Mouse (Mus musculus) heart, embryonic 15.5 days (tissue): ENCODE data around the gene Sar1b. TPM values are rescaled to one million over a fixed set of nuclear protein-coding genes. Genes with fewer than 3 reads are reported as not detected.
"Not testable (repeated sequence)": the region's sequence is repeated elsewhere in the genome, so short reads cannot be mapped to it uniquely, and the experiment has no call there.

Experiments
- ATAC-seq: fragments of 200-750 bp; cut with Nextera tagmentation; replicated peaks from 2 replicates; pipeline ENCODE4 v1.8.0; 2017; ENCODE audit warnings: low read depth, moderate TSS enrichment; ENCODE audit not compliant: insufficient number of reproducible peaks, insufficient read depth, low FRiP score
- H3K27ac ChIP-seq: fragments of 300-500 bp; sonication (generic); 2 replicates; pipeline ENCODE4 v1.5.1; 2015; ENCODE audit warnings: mild to moderate bottlenecking, inconsistent platforms
- H3K27me3 ChIP-seq: fragments of 300-500 bp; sonication (generic); 2 replicates; pipeline ENCODE4 v1.6.1; 2015; ENCODE audit warnings: inconsistent platforms
- H3K36me3 ChIP-seq: fragments of 300-500 bp; sonication (generic); 2 replicates; pipeline ENCODE4 v1.6.1; 2015; ENCODE audit warnings: mild to moderate bottlenecking, inconsistent platforms
- H3K4me1 ChIP-seq: fragments of 300-500 bp; sonication (generic); replicated peaks from 2 replicates; pipeline ENCODE4 v1.6.1; 2015; ENCODE audit warnings: inconsistent platforms
- H3K4me2 ChIP-seq: fragments of 300-500 bp; sonication (generic); 2 replicates; pipeline ENCODE4 v1.6.1; 2015; ENCODE audit warnings: inconsistent platforms, mild to moderate bottlenecking, moderate library complexity
- H3K4me3 ChIP-seq: fragments of 300-500 bp; sonication (generic); 2 replicates; pipeline ENCODE4 v1.5.1; 2015; ENCODE audit warnings: mild to moderate bottlenecking, inconsistent platforms
- H3K9ac ChIP-seq: fragments of 300-500 bp; sonication (generic); 2 replicates; pipeline ENCODE4 v1.6.1; 2015; ENCODE audit warnings: mild to moderate bottlenecking, inconsistent platforms
- H3K9me3 ChIP-seq: fragments of 300-500 bp; sonication (generic); replicated peaks from 2 replicates; pipeline ENCODE4 v1.6.1; 2016; ENCODE audit warnings: inconsistent platforms
- WGBS: fragments of 180-500 bp; shearing (Covaris S2); methylation state at CpG from one replicate; pipeline ENCODE4 v1.1.7; 2015; ENCODE audit warnings: mixed read lengths; 5-methylcytosine and 5-hydroxymethylcytosine counted together
- polyA plus RNA-seq: library from polyadenylated mRNA; unstranded; fragments of >200 nt; fragmentation: Nextera tagmentation; extraction: Ambion mirVana; gene quantifications from 2 replicates; pipeline ENCODE4 v1.2.1, GENCODE M21; 2015

The Sar1b gene
- polyA plus RNA-seq, 1 experiment from 2014 or later = 137 TPM

GRCm38 (mm10) chr11:51780773-51781267 lies 17.3 kb downstream of the Sar1b start:
- H3K36me3 ChIP-seq = peaks cover 46% of the 10 kb centered on the region
- 73% methylated on average over 9 of the region's 9 CpGs for WGBS

GRCm38 (mm10) chr11:51782721-51783120 lies 19.2 kb downstream of the Sar1b start:
- Histone ChIP-seq H3K9ac (no peak overlapping the region), H3K36me3 (peaks cover 55% of the 10 kb centered on the region)

More at GRCm38 (mm10) chr11:51780773-51781267, 17.3 kb downstream of the Sar1b start:
- H3K27me3 ChIP-seq = no peaks in the 10 kb centered on the region
- H3K9ac ChIP-seq = no peak overlapping the region
- H3K9me3 ChIP-seq = no peaks in the 10 kb centered on the region
- no peak for ATAC-seq
- H3K4me2 ChIP-seq = no peak overlapping the region
- H3K4me1 ChIP-seq = peaks cover 3% of the 10 kb centered on the region; the same call in 1 of the 2 replicates
- no peak overlapping the region for H3K27ac ChIP-seq
- H3K4me3 ChIP-seq = no peak overlapping the region

GRCm38 (mm10) chr11:51785926-51786325 lies 22.4 kb downstream of the Sar1b start:
- ATAC-seq = no peak

More at GRCm38 (mm10) chr11:51782721-51783120, 19.2 kb downstream of the Sar1b start:
- no peaks in the 10 kb centered on the region for H3K27me3 ChIP-seq
- H3K4me3 ChIP-seq = no peak overlapping the region
- peaks cover 3% of the 10 kb centered on the region; the same call in 1 of the 2 replicates for H3K4me1 ChIP-seq
- H3K4me2 ChIP-seq = no peak overlapping the region
- ATAC-seq = no peak
- H3K9me3 ChIP-seq = no peaks in the 10 kb centered on the region
- no peak overlapping the region for H3K27ac ChIP-seq
- 84% methylated on average over 6 of the region's 6 CpGs for WGBS

GRCm38 (mm10) chr11:51789735-51790134 lies 26.2 kb downstream of the Sar1b start:
- ATAC-seq, H3K4me2 ChIP-seq, H3K27me3 ChIP-seq, H3K9ac ChIP-seq, H3K27ac ChIP-seq, H3K9me3 ChIP-seq, H3K4me3 ChIP-seq, H3K4me1 ChIP-seq: not testable (repeated sequence)
- H3K36me3 ChIP-seq = peaks cover 53% of the 10 kb centered on the region
- WGBS = 91% methylated on average over 4 of the region's 4 CpGs

More at GRCm38 (mm10) chr11:51785926-51786325, 22.4 kb downstream of the Sar1b start:
- no peaks in the 10 kb centered on the region for H3K27me3 ChIP-seq
- H3K4me3 ChIP-seq = no peak overlapping the region
- peaks cover 68% of the 10 kb centered on the region for H3K36me3 ChIP-seq
- 88% methylated on average over 6 of the region's 6 CpGs for WGBS
- peaks cover 3% of the 10 kb centered on the region; the same call in 1 of the 2 replicates for H3K4me1 ChIP-seq
- no peak overlapping the region for H3K9ac ChIP-seq
- no peak overlapping the region for H3K27ac ChIP-seq
- H3K9me3 ChIP-seq = no peaks in the 10 kb centered on the region
- no peak overlapping the region for H3K4me2 ChIP-seq

- Histone ChIP-seq H3K9me3 (no peaks in the 10 kb centered on the region), H3K27ac (no peak overlapping the region), H3K4me2 (no peak overlapping the region), H3K4me3 (no peak overlapping the region), H3K4me1 (no peaks in the 10 kb centered on the region), H3K9ac (no peak overlapping the region), H3K27me3 (no peaks in the 10 kb centered on the region), H3K36me3 (peaks cover 50% of the 10 kb centered on the region)
- WGBS = 95% methylated on average over 7 of the region's 7 CpGs
- no peak for ATAC-seq
Measured at GRCm38 (mm10) chr11:51790662-51791061, 27.2 kb downstream of the Sar1b start.

- H3K27ac ChIP-seq = no peak overlapping the region
- no peak overlapping the region for H3K4me3 ChIP-seq
- no peaks in the 10 kb centered on the region for H3K27me3 ChIP-seq
- H3K4me2 ChIP-seq = no peak overlapping the region
- H3K9ac ChIP-seq = no peak overlapping the region
- H3K4me1 ChIP-seq = peaks cover 11% of the 10 kb centered on the region
- peaks cover 12% of the 10 kb centered on the region; the same call in 1 of the 2 replicates for H3K36me3 ChIP-seq
- 41% methylated on average over 4 of the region's 4 CpGs for WGBS
- ATAC-seq = no peak; the same call in 1 of the 2 replicates
- no peaks in the 10 kb centered on the region for H3K9me3 ChIP-seq
Measured at GRCm38 (mm10) chr11:51796272-51796671, 32.8 kb downstream of the Sar1b start.

GRCm38 (mm10) chr11:51800634-51801325 lies 37.3 kb downstream of the Sar1b start:
- Histone ChIP-seq H3K27ac (peak overlapping the region; percentile 88), H3K9me3 (no peaks in the 10 kb centered on the region), H3K4me3 (no peak overlapping the region), H3K9ac (no peak overlapping the region; the same call in 1 of the 2 replicates), H3K4me2 (peak overlapping the region; percentile 53), H3K4me1 (peaks cover 16% of the 10 kb centered on the region), H3K27me3 (no peaks in the 10 kb centered on the region), H3K36me3 (no peaks in the 10 kb centered on the region)
- ATAC-seq = 0 out of 2 replicates have a peak, but pooled peaks have one; percentile 15
- 28% methylated on average over 8 of the region's 8 CpGs for WGBS

GRCm38 (mm10) chr11:51805221-51805981 lies 41.9 kb downstream of the Sar1b start:
- WGBS = 19% methylated on average over 17 of the region's 17 CpGs
- ATAC-seq = peak; percentile 74

GRCm38 (mm10) chr11:51807108-51807879 lies 43.8 kb downstream of the Sar1b start:
- Histone ChIP-seq H3K27ac (no peak overlapping the region), H3K4me3 (no peak overlapping the region), H3K9ac (no peak overlapping the region), H3K27me3 (no peaks in the 10 kb centered on the region), H3K4me2 (no peak overlapping the region), H3K4me1 (no peaks in the 10 kb centered on the region), H3K9me3 (no peaks in the 10 kb centered on the region), H3K36me3 (no peaks in the 10 kb centered on the region)
- no peak for ATAC-seq
- 43% methylated on average over 13 of the region's 13 CpGs for WGBS

More at GRCm38 (mm10) chr11:51805221-51805981, 41.9 kb downstream of the Sar1b start:
- H3K4me1 ChIP-seq = peaks cover 10% of the 10 kb centered on the region
- H3K4me2 ChIP-seq = peak overlapping the region; percentile 72
- no peaks in the 10 kb centered on the region for H3K9me3 ChIP-seq
- H3K36me3 ChIP-seq = no peaks in the 10 kb centered on the region
- no peaks in the 10 kb centered on the region for H3K27me3 ChIP-seq
- peak overlapping the region; percentile 51 for H3K9ac ChIP-seq
- H3K27ac ChIP-seq = peak overlapping the region; percentile 54
- H3K4me3 ChIP-seq = peak overlapping the region; percentile 58

- Histone ChIP-seq H3K4me2 (no peak overlapping the region), H3K9me3 (no peaks in the 10 kb centered on the region), H3K9ac (no peak overlapping the region), H3K27me3 (no peaks in the 10 kb centered on the region), H3K4me3 (no peak overlapping the region), H3K4me1 (no peaks in the 10 kb centered on the region), H3K36me3 (no peaks in the 10 kb centered on the region), H3K27ac (no peak overlapping the region)
- 53% methylated on average over 6 of the region's 6 CpGs for WGBS
- no peak for ATAC-seq
Measured at GRCm38 (mm10) chr11:51809632-51810224, 46.2 kb downstream of the Sar1b start.
